Mouse (Mus musculus) lung, adult 2 months (tissue): ENCODE data around the gene Rbm44. TPM values are rescaled to one million over a fixed set of nuclear protein-coding genes. Genes with fewer than 3 reads are reported as not detected.

Experiments used
- DNase-seq: peaks from one replicate; pipeline ENCODE4 v3.0.0; 2022
- H3K4me1 ChIP-seq: fragments of 200-500 bp; 2 replicates; pipeline ENCODE4 v1.6.1; 2011; ENCODE audit warnings: low read length; ENCODE audit not compliant: control insufficient read depth, insufficient read depth
- H3K4me3 ChIP-seq: fragments of 200-500 bp; replicated peaks from 2 replicates; pipeline ENCODE3; 2011; ENCODE audit warnings: low read depth, mild to moderate bottlenecking, control low read depth, low read length; ENCODE audit errors: extremely low read depth
- CTCF ChIP-seq: fragments of 200-500 bp; IDR thresholded peaks from 2 replicates; pipeline ENCODE4 v1.5.1; 2011; ENCODE audit warnings: mild to moderate bottlenecking, low read length, control low read depth; ENCODE audit not compliant: insufficient read depth
- POLR2A ChIP-seq: fragments of 200-500 bp; IDR thresholded peaks from 2 replicates; pipeline ENCODE4 v1.6.1; 2011; ENCODE audit warnings: low read depth, mild to moderate bottlenecking, control low read depth, low read length, borderline replicate concordance; ENCODE audit errors: extremely low read depth
- WGBS: fragments of 180-500 bp; shearing (Covaris S2); methylation state at CpG from one replicate; pipeline ENCODE4 v1.1.7; 2018; 5-methylcytosine and 5-hydroxymethylcytosine counted together
- polyA plus RNA-seq: library from polyadenylated mRNA; depleted of rRNA; stranded (reverse); fragments of >200 nt; gene quantifications from 2 replicates; pipeline ENCODE4 v1.2.3, GENCODE M21; 2012

The Rbm44 gene
- polyA plus RNA-seq, 1 experiment = not detected

- no peak overlapping the region for H3K4me3 ChIP-seq
- no peak for DNase-seq
- no peak for TF ChIP-seq CTCF
- no peak for TF ChIP-seq POLR2A
- WGBS = 55% methylated on average over 5 of the region's 5 CpGs
- no peaks in the 10 kb centered on the region for H3K4me1 ChIP-seq
Measured at GRCm38 (mm10) chr1:91187315-91187714, 42.4 kb downstream of the Rbm44 start.

GRCm38 (mm10) chr1:91187786-91188640 is 43.1 kb downstream of the Rbm44 start:
- no peak for TF ChIP-seq CTCF
- no peak for TF ChIP-seq POLR2A
- DNase-seq = no peak
- WGBS = 71% methylated on average over 7 of the region's 7 CpGs
- H3K4me3 ChIP-seq = no peak overlapping the region
- H3K4me1 ChIP-seq = no peaks in the 10 kb centered on the region

GRCm38 (mm10) chr1:91188851-91189460 is 44.1 kb downstream of the Rbm44 start:
- H3K4me1 ChIP-seq = no peaks in the 10 kb centered on the region
- no peak for TF ChIP-seq CTCF
- TF ChIP-seq POLR2A = no peak
- no peak for DNase-seq
- H3K4me3 ChIP-seq = no peak overlapping the region
- WGBS = 86% methylated on average over 10 of the region's 10 CpGs

GRCm38 (mm10) chr1:91192184-91192583 is 47.3 kb downstream of the Rbm44 start:
- no peaks in the 10 kb centered on the region for H3K4me1 ChIP-seq
- 77% methylated on average over 8 of the region's 8 CpGs for WGBS
- no peak for DNase-seq

GRCm38 (mm10) chr1:91193242-91193641 is 48.4 kb downstream of the Rbm44 start:
- H3K4me3 ChIP-seq = no peak overlapping the region
- no peaks in the 10 kb centered on the region for H3K4me1 ChIP-seq
- WGBS = 62% methylated on average over 4 of the region's 4 CpGs
- TF ChIP-seq CTCF (no peak), POLR2A (no peak)
- no peak for DNase-seq

More at GRCm38 (mm10) chr1:91192184-91192583, 47.3 kb downstream of the Rbm44 start:
- no peak overlapping the region for H3K4me3 ChIP-seq
- no peak for TF ChIP-seq CTCF
- no peak for TF ChIP-seq POLR2A

GRCm38 (mm10) chr1:91193680-91194079 is 48.8 kb downstream of the Rbm44 start:
- TF ChIP-seq POLR2A (no peak), CTCF (no peak)
- Histone ChIP-seq H3K4me3 (no peak overlapping the region), H3K4me1 (no peaks in the 10 kb centered on the region)
- no peak for DNase-seq
- 75% methylated on average over 4 of the region's 4 CpGs for WGBS

- no peak for TF ChIP-seq CTCF
- Histone ChIP-seq H3K4me1 (no peaks in the 10 kb centered on the region), H3K4me3 (no peak overlapping the region)
- no peak for DNase-seq
- 94% methylated on average over 10 of the region's 10 CpGs for WGBS
Measured at GRCm38 (mm10) chr1:91199793-91200192, 54.9 kb downstream of the Rbm44 start.

GRCm38 (mm10) chr1:91201122-91201521 is 56.2 kb downstream of the Rbm44 start:
- TF ChIP-seq POLR2A = no peak
- TF ChIP-seq CTCF = no peak

GRCm38 (mm10) chr1:91204221-91204765 is 59.4 kb downstream of the Rbm44 start:
- DNase-seq = no peak
- WGBS = 81% methylated on average over 5 of the region's 5 CpGs
- H3K4me3 ChIP-seq = no peak overlapping the region
- H3K4me1 ChIP-seq = 0 out of 2 replicates have a peak, but pooled peaks cover 3% of the 10 kb centered on the region
- TF ChIP-seq POLR2A (no peak), CTCF (no peak)

More at GRCm38 (mm10) chr1:91201122-91201521, 56.2 kb downstream of the Rbm44 start:
- Histone ChIP-seq H3K4me1 (no peaks in the 10 kb centered on the region), H3K4me3 (no peak overlapping the region)
- DNase-seq = no peak
- WGBS = 64% methylated on average over 3 of the region's 3 CpGs
